Mouse (Mus musculus): ENCODE measurements around the gene Rai14. TPM values are rescaled to one million over a fixed set of nuclear protein-coding genes. Genes with fewer than 3 reads are reported as not detected.

The Rai14 gene
- polyA plus RNA-seq, 1 experiment from 2014 or later = 84.2 TPM

DNA sequence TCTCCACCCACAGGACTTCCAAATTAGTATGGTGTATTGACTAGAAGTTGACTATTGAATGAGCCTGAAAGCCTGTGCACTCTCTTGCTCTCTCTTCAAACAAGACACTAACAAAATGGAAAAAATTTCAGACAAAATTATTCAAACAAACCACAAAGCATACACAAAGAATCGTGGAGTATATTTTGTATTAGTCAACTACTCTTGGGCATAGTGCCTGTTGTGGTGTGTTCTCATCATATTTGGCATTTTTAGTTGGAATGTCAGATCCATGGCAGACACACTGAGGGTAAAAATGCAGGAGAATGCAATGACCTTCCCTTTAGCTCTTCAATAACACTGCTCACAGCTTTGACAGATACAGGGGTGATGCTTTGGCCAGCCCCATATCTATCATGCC, 188.5 kb downstream of the Rai14 start:
- H3K27me3 ChIP-seq (ENCODE audit: control insufficient read depth, insufficient read depth, low read length) = no peaks in the 10 kb centered on the region
- H3K4me2 ChIP-seq (ENCODE audit: low read depth) = no peak overlapping the region
- no peaks in the 10 kb centered on the region for H3K4me1 ChIP-seq (ENCODE audit: control insufficient read depth, insufficient read depth, low read length)
- H3K9me3 ChIP-seq (ENCODE audit: control insufficient read depth, low read length) = no peaks in the 10 kb centered on the region
- no peak for DNase-seq (ENCODE audit: low spot score)
- ATAC-seq (ENCODE audit: insufficient read depth, low FRiP score, low TSS enrichment) = no peak
- H3K27ac ChIP-seq (ENCODE audit: low read depth, low read length) = no peak overlapping the region
- H3K9ac ChIP-seq (ENCODE audit: low read length) = no peak overlapping the region
- 83% methylated on average over 1 of the region's 1 CpGs for WGBS
- no peak overlapping the region for H3K4me3 ChIP-seq (ENCODE audit: low read depth, low read length)
- no peaks in the 10 kb centered on the region for H3K36me3 ChIP-seq (ENCODE audit: control insufficient read depth, insufficient read depth, low read length)

Other genes starting within 250 kb of the Rai14 start
- 16.5 and 19.5 TPM in 2 replicates for gene Dnajc21, start 244.1 kb downstream of the Rai14 start, polyA plus RNA-seq (2014; fragmentation: Nextera tagmentation; extraction: Ambion mirVana)
- gene Brix1, start 228.7 kb downstream of the Rai14 start, polyA plus RNA-seq (2014; fragmentation: Nextera tagmentation; extraction: Ambion mirVana) = 107 and 116 TPM in 2 replicates
- 23.6 and 28.7 TPM in 2 replicates for gene Rad1, start 228.6 kb downstream of the Rai14 start, polyA plus RNA-seq (2014; fragmentation: Nextera tagmentation; extraction: Ambion mirVana)
- gene Ttc23l, start 156.0 kb downstream of the Rai14 start, polyA plus RNA-seq (2014; fragmentation: Nextera tagmentation; extraction: Ambion mirVana) = not detected in 2 replicates
- gene C1qtnf3, start 237.7 kb upstream of the Rai14 start, polyA plus RNA-seq (2014; fragmentation: Nextera tagmentation; extraction: Ambion mirVana) = 61.6 and 66.9 TPM in 2 replicates